Mouse (Mus musculus): ENCODE results near the gene Dmac2. TPM values are rescaled to one million over a fixed set of nuclear protein-coding genes. Genes with fewer than 3 reads are reported as not detected.
A peak's percentile ranks its signal among the peaks of the same experiment; 100 is the strongest.

The Dmac2 gene
- polyA plus RNA-seq, 1 experiment from 2014 or later = 29.6 TPM

- no peaks in the 10 kb centered on the region for H3K9me3 ChIP-seq
- peaks cover 13% of the 10 kb centered on the region; the same call in 1 of the 2 replicates for H3K4me1 ChIP-seq (replicated peaks)
- DNase-seq (ENCODE audit: low spot score) = no peak
- WGBS = 95% methylated on average over 5 of the region's 5 CpGs
- peaks cover 34% of the 10 kb centered on the region for H3K36me3 ChIP-seq
- no peak overlapping the region for H3K27ac ChIP-seq
- H3K27me3 ChIP-seq (ENCODE audit: insufficient read depth, poor library complexity, severe bottlenecking) = peaks cover 5% of the 10 kb centered on the region; the same call in 1 of the 2 replicates
- H3K4me3 ChIP-seq = peak overlapping the region; percentile 59
These were observed 887 bp downstream of the Dmac2 start for GRCm38 (mm10) chr7:25620101-25620500.

- Histone ChIP-seq H3K27ac (no peak overlapping the region), H3K9me3 (no peaks in the 10 kb centered on the region), H3K4me1 (replicated peaks) (peaks cover 13% of the 10 kb centered on the region; the same call in 1 of the 2 replicates), H3K27me3 (ENCODE audit: insufficient read depth, poor library complexity, severe bottlenecking) (peaks cover 5% of the 10 kb centered on the region; the same call in 1 of the 2 replicates), H3K4me3 (no peak overlapping the region), H3K36me3 (peaks cover 40% of the 10 kb centered on the region)
- DNase-seq (ENCODE audit: low spot score) = no peak
- 88% methylated on average over 11 of the region's 11 CpGs for WGBS
These were observed 1.5 kb downstream of the Dmac2 start for GRCm38 (mm10) chr7:25620751-25621150.

- Histone ChIP-seq H3K9me3 (no peaks in the 10 kb centered on the region), H3K36me3 (peaks cover 40% of the 10 kb centered on the region), H3K4me3 (no peak overlapping the region), H3K4me1 (replicated peaks) (peaks cover 28% of the 10 kb centered on the region), H3K27me3 (ENCODE audit: insufficient read depth, poor library complexity, severe bottlenecking) (peaks cover 24% of the 10 kb centered on the region), H3K27ac (no peak overlapping the region)
- WGBS = 92% methylated on average over 11 of the region's 11 CpGs
- DNase-seq (ENCODE audit: low spot score) = no peak
These were observed 4.7 kb downstream of the Dmac2 start for GRCm38 (mm10) chr7:25623857-25624370.

- H3K27me3 ChIP-seq (ENCODE audit: insufficient read depth, poor library complexity, severe bottlenecking) = peaks cover 27% of the 10 kb centered on the region
- 77% methylated on average over 5 of the region's 5 CpGs for WGBS
- peaks cover 47% of the 10 kb centered on the region for H3K36me3 ChIP-seq
These were observed 5.6 kb downstream of the Dmac2 start for GRCm38 (mm10) chr7:25624851-25625250.

GRCm38 (mm10) chr7:25625594-25626250 lies 6.5 kb downstream of the Dmac2 start:
- H3K27ac ChIP-seq = no peak overlapping the region
- peaks cover 27% of the 10 kb centered on the region for H3K27me3 ChIP-seq (ENCODE audit: insufficient read depth, poor library complexity, severe bottlenecking)
- no peak overlapping the region for H3K4me3 ChIP-seq
- peaks cover 54% of the 10 kb centered on the region for H3K36me3 ChIP-seq
- 76% methylated on average over 10 of the region's 10 CpGs for WGBS
- no peaks in the 10 kb centered on the region for H3K9me3 ChIP-seq
- no peak for DNase-seq (ENCODE audit: low spot score)
- H3K4me1 ChIP-seq (replicated peaks) = peaks cover 18% of the 10 kb centered on the region

More at GRCm38 (mm10) chr7:25624851-25625250, 5.6 kb downstream of the Dmac2 start:
- no peak overlapping the region for H3K4me3 ChIP-seq
- H3K9me3 ChIP-seq = no peaks in the 10 kb centered on the region
- H3K4me1 ChIP-seq (replicated peaks) = peaks cover 23% of the 10 kb centered on the region
- no peak for DNase-seq (ENCODE audit: low spot score)
- H3K27ac ChIP-seq = no peak overlapping the region

- Histone ChIP-seq H3K27me3 (ENCODE audit: insufficient read depth, poor library complexity, severe bottlenecking) (peaks cover 27% of the 10 kb centered on the region), H3K36me3 (peaks cover 56% of the 10 kb centered on the region), H3K4me1 (replicated peaks) (peaks cover 18% of the 10 kb centered on the region), H3K9me3 (no peaks in the 10 kb centered on the region), H3K4me3 (peak within 1 kb of the TSS; percentile 47), H3K27ac (peak within 1 kb of the TSS; percentile 63)
- no peak for DNase-seq (ENCODE audit: low spot score)
- WGBS = 21% methylated on average over 28 of the region's 29 CpGs
These were observed 7.6 kb downstream of the Dmac2 start, which contains the start of gene B3gnt8 for GRCm38 (mm10) chr7:25626509-25627430. Gene B3gnt8, plus strand, starts transcription at chr7:25626654.

GRCm38 (mm10) chr7:25627431-25628322 lies 8.5 kb downstream of the Dmac2 start:
- Histone ChIP-seq H3K4me3 (peak overlapping the region; percentile 47), H3K36me3 (peaks cover 59% of the 10 kb centered on the region), H3K9me3 (no peaks in the 10 kb centered on the region), H3K4me1 (replicated peaks) (peaks cover 18% of the 10 kb centered on the region), H3K27me3 (ENCODE audit: insufficient read depth, poor library complexity, severe bottlenecking) (peaks cover 27% of the 10 kb centered on the region), H3K27ac (peak overlapping the region; percentile 63)
- WGBS = 17% methylated on average over 38 of the region's 38 CpGs
- peak; percentile 51 for DNase-seq (ENCODE audit: low spot score)

GRCm38 (mm10) chr7:25628323-25628620 lies 9.1 kb downstream of the Dmac2 start:
- WGBS = 64% methylated on average over 8 of the region's 8 CpGs
- peaks cover 62% of the 10 kb centered on the region for H3K36me3 ChIP-seq

GRCm38 (mm10) chr7:25632679-25633078 lies 13.5 kb downstream of the Dmac2 start:
- H3K4me1 ChIP-seq (replicated peaks) = peaks cover 6% of the 10 kb centered on the region
- H3K27me3 ChIP-seq (ENCODE audit: insufficient read depth, poor library complexity, severe bottlenecking) = peaks cover 16% of the 10 kb centered on the region
- H3K36me3 ChIP-seq = peaks cover 60% of the 10 kb centered on the region
- 90% methylated on average over 5 of the region's 5 CpGs for WGBS
- H3K27ac ChIP-seq = no peak overlapping the region
- no peak for DNase-seq (ENCODE audit: low spot score)
- no peak overlapping the region for H3K4me3 ChIP-seq
- no peaks in the 10 kb centered on the region for H3K9me3 ChIP-seq

More at GRCm38 (mm10) chr7:25628323-25628620, 9.1 kb downstream of the Dmac2 start:
- peaks cover 27% of the 10 kb centered on the region for H3K27me3 ChIP-seq (ENCODE audit: insufficient read depth, poor library complexity, severe bottlenecking)
- 0 out of 2 replicates have a peak overlapping the region, but pooled peaks have one; percentile 53 for H3K27ac ChIP-seq
- peak overlapping the region; percentile 47; the same call in 1 of the 2 replicates for H3K4me3 ChIP-seq
- H3K4me1 ChIP-seq (replicated peaks) = peaks cover 18% of the 10 kb centered on the region
- H3K9me3 ChIP-seq = no peaks in the 10 kb centered on the region
- no peak for DNase-seq (ENCODE audit: low spot score)

- Histone ChIP-seq H3K27me3 (ENCODE audit: insufficient read depth, poor library complexity, severe bottlenecking) (no peaks in the 10 kb centered on the region), H3K4me1 (replicated peaks) (no peaks in the 10 kb centered on the region), H3K4me3 (no peak overlapping the region), H3K9me3 (no peaks in the 10 kb centered on the region), H3K36me3 (peaks cover 57% of the 10 kb centered on the region), H3K27ac (no peak overlapping the region)
- DNase-seq (ENCODE audit: low spot score) = no peak
- 65% methylated on average over 3 of the region's 3 CpGs for WGBS
These were observed 17.2 kb downstream of the Dmac2 start for GRCm38 (mm10) chr7:25636373-25636772.

- WGBS = 91% methylated on average over 5 of the region's 5 CpGs
- DNase-seq (ENCODE audit: low spot score) = no peak
- Histone ChIP-seq H3K4me1 (replicated peaks) (no peaks in the 10 kb centered on the region), H3K36me3 (peaks cover 55% of the 10 kb centered on the region), H3K27ac (no peak overlapping the region), H3K9me3 (no peaks in the 10 kb centered on the region), H3K4me3 (no peak overlapping the region), H3K27me3 (ENCODE audit: insufficient read depth, poor library complexity, severe bottlenecking) (no peaks in the 10 kb centered on the region)
These were observed 17.9 kb downstream of the Dmac2 start for GRCm38 (mm10) chr7:25637099-25637498.

GRCm38 (mm10) chr7:25639754-25640153 lies 20.5 kb downstream of the Dmac2 start:
- no peaks in the 10 kb centered on the region for H3K27me3 ChIP-seq (ENCODE audit: insufficient read depth, poor library complexity, severe bottlenecking)
- no peak for DNase-seq (ENCODE audit: low spot score)
- peaks cover 42% of the 10 kb centered on the region for H3K36me3 ChIP-seq
- H3K4me1 ChIP-seq (replicated peaks) = no peaks in the 10 kb centered on the region
- H3K27ac ChIP-seq = no peak overlapping the region
- no peaks in the 10 kb centered on the region for H3K9me3 ChIP-seq
- WGBS = 93% methylated on average over 4 of the region's 4 CpGs
- no peak overlapping the region for H3K4me3 ChIP-seq
